Mouse (Mus musculus) lung, embryonic 14.5 days (tissue): Measurements from ENCODE around the gene Atg10. TPM values are rescaled to one million over a fixed set of nuclear protein-coding genes. Genes with fewer than 3 reads are reported as not detected.

ENCODE experiments used
- ATAC-seq: fragments of 200-750 bp; cut with Nextera tagmentation; 2 replicates; pipeline ENCODE4 v1.8.0; 2017; ENCODE audit warnings: mild to moderate bottlenecking, moderate TSS enrichment, moderate library complexity; ENCODE audit not compliant: insufficient read depth
- DNase-seq: peaks from one replicate; pipeline ENCODE4 v3.0.0-alpha.2; 2015
- H3K27ac ChIP-seq: fragments of 300-500 bp; sonication (generic); 2 replicates; pipeline ENCODE4 v1.5.1; 2014; ENCODE audit warnings: low read depth, mild to moderate bottlenecking, moderate library complexity
- H3K27me3 ChIP-seq: fragments of 300-500 bp; sonication (generic); 2 replicates; pipeline ENCODE4 v1.6.1; 2014; ENCODE audit warnings: low read length, control low read depth; ENCODE audit not compliant: insufficient read depth
- H3K36me3 ChIP-seq: fragments of 300-500 bp; sonication (generic); 2 replicates; pipeline ENCODE4 v1.6.1; 2014; ENCODE audit warnings: control low read depth; ENCODE audit not compliant: insufficient read depth
- H3K4me1 ChIP-seq: fragments of 300-500 bp; sonication (generic); 2 replicates; pipeline ENCODE4 v1.6.1; 2014; ENCODE audit warnings: antibody characterized with exemption, control low read depth; ENCODE audit not compliant: insufficient read depth
- H3K4me2 ChIP-seq: fragments of 300-500 bp; sonication (generic); 2 replicates; pipeline ENCODE4 v1.6.1; 2014; ENCODE audit warnings: mild to moderate bottlenecking
- H3K4me3 ChIP-seq: fragments of 300-500 bp; sonication (generic); 2 replicates; pipeline ENCODE4 v1.5.1; 2014; ENCODE audit warnings: low read depth, low read length
- H3K9ac ChIP-seq: fragments of 300-500 bp; sonication (generic); 2 replicates; pipeline ENCODE4 v1.6.1; 2014
- H3K9me3 ChIP-seq: fragments of 300-500 bp; sonication (generic); 2 replicates; pipeline ENCODE4 v1.6.1; 2016; ENCODE audit warnings: low read depth, low read length, control low read depth
- CTCF ChIP-seq: IDR thresholded peaks from 2 replicates; pipeline ENCODE4 v1.5.1; 2016; ENCODE audit warnings: antibody characterized with exemption, low read depth
- WGBS: fragments of 180-500 bp; shearing (Covaris S2); extraction: QIAGEN DNeasy Blood & Tissue Kit; methylation state at CpG from one replicate; pipeline ENCODE4 v1.1.7; 2014; 5-methylcytosine and 5-hydroxymethylcytosine counted together
- polyA plus RNA-seq: library from polyadenylated mRNA; unstranded; fragments of >200 nt; fragmentation: Nextera tagmentation; extraction: Ambion mirVana; gene quantifications from 2 replicates; pipeline ENCODE4 v1.2.1, GENCODE M21; 2014

Gene Atg10
- polyA plus RNA-seq, 1 experiment from 2014 or later: 13.4 TPM

DNA sequence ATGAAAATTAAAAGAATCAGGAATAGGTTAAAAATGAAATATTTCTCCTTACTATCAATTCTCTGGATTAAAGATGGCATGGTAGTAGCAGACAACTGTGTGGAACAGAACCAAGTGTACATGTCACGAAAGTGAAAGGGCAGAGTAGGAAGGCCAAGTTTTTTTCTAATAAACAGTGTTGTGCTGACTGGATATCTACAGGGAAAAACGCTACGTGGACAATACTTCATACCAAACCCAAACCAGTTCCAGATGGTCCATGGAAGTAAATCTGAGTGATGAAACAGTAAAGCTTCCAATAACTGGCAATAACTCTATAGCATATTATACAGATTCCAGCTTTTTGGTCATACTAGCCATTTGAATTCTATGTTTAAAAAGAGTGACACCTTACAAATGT, 235.5 kb downstream of the Atg10 start:
- H3K9ac ChIP-seq: no peak overlapping the region
- no peak for ATAC-seq
- H3K36me3 ChIP-seq: no peaks in the 10 kb centered on the region
- no peak overlapping the region for H3K4me2 ChIP-seq
- no peaks in the 10 kb centered on the region for H3K4me1 ChIP-seq
- H3K4me3 ChIP-seq: no peak overlapping the region
- no peaks in the 10 kb centered on the region for H3K27me3 ChIP-seq
- H3K9me3 ChIP-seq: no peaks in the 10 kb centered on the region
- 70% methylated on average over 3 of the region's 3 CpGs for WGBS
- TF ChIP-seq CTCF: no peak
- DNase-seq: no peak
- H3K27ac ChIP-seq: no peak overlapping the region

DNA sequence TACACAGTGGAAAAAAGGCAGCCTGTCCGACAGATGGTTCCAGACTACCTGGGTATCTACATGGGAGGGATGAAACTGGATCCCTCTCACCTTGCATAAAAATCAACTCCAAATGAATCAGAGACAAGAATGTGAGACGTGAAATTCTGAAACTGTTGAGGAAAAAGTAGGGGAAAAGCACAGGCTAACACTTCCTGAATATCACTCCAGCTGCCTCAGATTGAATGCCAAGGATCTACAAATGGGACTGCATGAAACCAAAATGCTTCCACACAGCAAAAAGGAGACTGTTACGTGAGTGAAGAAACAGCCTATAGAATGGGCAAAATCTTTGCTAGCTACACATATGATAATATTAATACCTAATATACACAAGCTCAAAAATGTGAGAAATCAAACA, 238.4 kb downstream of the Atg10 start:
- H3K9ac ChIP-seq: no peak overlapping the region
- no peaks in the 10 kb centered on the region for H3K9me3 ChIP-seq
- H3K27me3 ChIP-seq: no peaks in the 10 kb centered on the region
- H3K4me2 ChIP-seq: no peak overlapping the region
- 70% methylated on average over 3 of the region's 3 CpGs for WGBS
- no peaks in the 10 kb centered on the region for H3K36me3 ChIP-seq
- H3K4me3 ChIP-seq: no peak overlapping the region
- TF ChIP-seq CTCF: no peak
- ATAC-seq: no peak
- no peak overlapping the region for H3K27ac ChIP-seq
- DNase-seq: no peak
- no peaks in the 10 kb centered on the region for H3K4me1 ChIP-seq

DNA sequence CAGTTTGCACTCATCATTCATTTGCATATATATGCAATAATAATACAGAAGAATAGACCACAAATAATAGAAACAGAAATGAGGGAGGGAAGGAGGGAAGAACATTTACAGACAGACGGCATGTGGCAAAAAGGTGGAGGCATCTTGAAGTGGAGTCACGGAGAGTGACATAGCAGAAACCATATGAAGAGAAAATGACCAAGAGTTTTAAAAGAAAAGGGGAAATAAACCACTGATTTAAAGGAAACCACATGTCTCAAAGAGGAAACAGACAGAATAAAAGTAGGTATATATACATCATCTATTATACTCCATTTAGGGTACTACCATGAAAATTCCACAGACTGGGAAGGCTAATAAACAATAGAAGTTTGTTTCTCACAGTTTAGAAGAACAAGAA, 239.7 kb downstream of the Atg10 start:
- 85% methylated on average over 2 of the region's 2 CpGs for WGBS
- Histone ChIP-seq H3K27me3 (no peaks in the 10 kb centered on the region), H3K9me3 (no peaks in the 10 kb centered on the region), H3K4me1 (no peaks in the 10 kb centered on the region), H3K36me3 (no peaks in the 10 kb centered on the region), H3K27ac (no peak overlapping the region), H3K9ac (no peak overlapping the region), H3K4me3 (no peak overlapping the region), H3K4me2 (no peak overlapping the region)
- TF ChIP-seq CTCF: no peak
- DNase-seq: no peak
- ATAC-seq: no peak

DNA sequence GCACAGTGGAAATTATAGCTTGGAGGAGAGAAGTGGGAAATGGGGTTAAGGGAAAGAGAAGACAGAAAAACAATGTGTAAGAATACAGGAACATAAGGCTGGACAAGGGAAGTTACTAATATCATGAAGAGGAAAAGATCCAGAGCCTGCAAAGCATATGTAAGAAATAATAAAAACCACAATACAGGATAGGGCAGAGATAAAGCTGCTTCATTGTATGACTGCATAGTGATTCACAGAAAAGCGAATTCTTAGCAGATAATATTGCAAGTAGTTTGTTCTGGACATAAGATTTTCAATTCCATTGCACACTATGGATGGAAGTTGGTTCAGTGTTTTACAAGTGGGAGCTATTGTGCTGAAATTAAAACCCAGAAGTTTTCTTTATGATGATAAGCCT, 242.0 kb downstream of the Atg10 start:
- Histone ChIP-seq H3K4me3 (no peak overlapping the region), H3K9ac (no peak overlapping the region), H3K9me3 (no peaks in the 10 kb centered on the region), H3K27ac (no peak overlapping the region), H3K36me3 (no peaks in the 10 kb centered on the region), H3K4me1 (no peaks in the 10 kb centered on the region), H3K4me2 (no peak overlapping the region), H3K27me3 (no peaks in the 10 kb centered on the region)
- no peak for DNase-seq
- ATAC-seq: no peak
- TF ChIP-seq CTCF: no peak
- WGBS: 83% methylated on average over 1 of the region's 1 CpGs

DNA sequence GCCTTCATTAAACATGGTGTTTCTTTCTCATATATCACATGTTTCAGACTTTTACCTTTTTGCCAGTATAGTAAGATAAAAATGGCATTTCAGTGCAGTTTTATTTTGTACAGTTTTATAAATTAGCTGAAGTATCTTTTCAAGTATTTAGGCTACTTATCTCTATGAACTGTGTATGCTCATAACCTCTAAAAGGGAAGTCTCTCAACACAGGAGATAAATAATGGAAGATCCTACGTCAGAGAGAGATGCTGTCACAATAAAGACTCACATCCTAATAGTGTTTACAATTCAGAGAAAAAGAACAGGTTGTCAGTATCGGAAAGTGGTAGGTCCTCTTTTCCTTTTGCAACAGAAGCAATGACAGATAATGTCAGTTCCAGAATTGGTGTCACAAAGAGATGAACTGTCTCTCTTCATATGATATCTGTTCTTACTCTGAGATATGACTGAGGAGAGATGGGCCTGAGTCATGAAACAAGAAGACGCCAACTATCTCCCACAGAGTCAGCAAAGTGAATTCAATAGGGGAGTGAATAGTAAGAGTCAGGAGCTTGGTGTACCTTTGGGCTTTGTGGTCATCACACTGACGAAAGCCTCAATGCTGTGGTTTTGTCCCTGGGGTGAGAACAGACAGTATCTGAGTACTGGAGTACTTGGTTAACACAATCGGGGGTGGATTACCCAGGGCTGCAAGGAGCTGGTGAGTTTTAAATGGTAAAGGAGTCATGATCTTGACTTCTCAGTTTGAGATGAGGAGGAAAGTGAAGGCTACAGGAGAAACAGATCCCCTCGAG, 242.7 kb downstream of the Atg10 start:
- ATAC-seq (no peak), DNase-seq (no peak)
- Histone ChIP-seq H3K27ac (no peak overlapping the region), H3K9ac (no peak overlapping the region), H3K27me3 (no peaks in the 10 kb centered on the region), H3K36me3 (no peaks in the 10 kb centered on the region), H3K4me1 (no peaks in the 10 kb centered on the region), H3K4me2 (no peak overlapping the region), H3K9me3 (no peaks in the 10 kb centered on the region), H3K4me3 (no peak overlapping the region)
- TF ChIP-seq CTCF: no peak
- 72% methylated on average over 6 of the region's 6 CpGs for WGBS

DNA sequence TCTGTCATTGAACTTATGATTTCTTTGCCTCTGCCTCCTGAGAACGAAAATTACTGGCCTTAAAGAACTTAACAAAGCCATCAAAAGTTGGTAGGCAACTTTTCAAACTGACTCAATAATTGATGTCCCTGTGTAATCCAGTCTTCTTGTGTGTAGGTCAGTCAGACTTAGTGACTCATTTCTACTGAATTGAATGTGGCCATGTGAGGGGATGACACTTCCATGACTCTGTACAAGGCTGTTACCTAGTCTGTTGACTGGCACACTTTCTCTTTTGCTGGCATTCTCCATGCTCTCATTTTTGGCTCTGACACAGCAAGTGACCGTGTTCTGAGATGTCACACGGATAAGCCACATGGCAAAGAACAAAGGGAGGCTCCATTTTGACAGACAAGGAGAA, 246.7 kb downstream of the Atg10 start:
- Histone ChIP-seq H3K27me3 (no peaks in the 10 kb centered on the region), H3K9ac (no peak overlapping the region), H3K4me2 (no peak overlapping the region), H3K9me3 (no peaks in the 10 kb centered on the region), H3K4me1 (no peaks in the 10 kb centered on the region), H3K4me3 (no peak overlapping the region), H3K36me3 (no peaks in the 10 kb centered on the region), H3K27ac (no peak overlapping the region)
- 76% methylated on average over 3 of the region's 3 CpGs for WGBS
- ATAC-seq (no peak), DNase-seq (no peak)
- no peak for TF ChIP-seq CTCF

DNA sequence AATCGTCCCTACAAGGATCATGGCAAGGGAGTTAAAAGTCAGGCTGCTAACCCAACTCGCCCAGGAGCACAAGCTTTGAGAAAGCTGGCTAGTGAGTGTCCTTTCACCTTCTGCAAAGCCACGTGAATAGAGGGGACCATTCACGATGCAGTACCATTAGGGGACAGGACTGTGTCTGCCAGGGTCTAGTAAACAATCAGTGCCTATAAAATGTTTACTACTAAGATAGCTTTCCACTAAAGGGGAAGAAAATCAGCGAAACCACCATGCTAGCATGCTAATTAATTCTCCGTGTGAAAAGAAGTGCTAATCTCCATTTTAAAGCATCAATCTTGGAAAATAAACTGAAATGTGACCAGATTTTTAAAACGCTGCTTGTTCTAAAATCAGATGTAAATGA, 250.4 kb downstream of the Atg10 start:
- Histone ChIP-seq H3K36me3 (no peaks in the 10 kb centered on the region), H3K9me3 (no peaks in the 10 kb centered on the region), H3K27me3 (no peaks in the 10 kb centered on the region), H3K4me1 (no peaks in the 10 kb centered on the region), H3K9ac (no peak overlapping the region), H3K4me2 (no peak overlapping the region), H3K4me3 (no peak overlapping the region), H3K27ac (no peak overlapping the region)
- ATAC-seq: no peak
- 53% methylated on average over 7 of the region's 7 CpGs for WGBS
- DNase-seq: no peak
- TF ChIP-seq CTCF: no peak
